Mouse (Mus musculus) heart, postnatal 0 days (tissue): Measurements from ENCODE around the gene Nfib. TPM values are rescaled to one million over a fixed set of nuclear protein-coding genes. Genes with fewer than 3 reads are reported as not detected.

Source experiments
- ATAC-seq: fragments of 200-750 bp; cut with Nextera tagmentation; 2 replicates; pipeline ENCODE4 v1.8.0; 2017; ENCODE audit warnings: low read depth, moderate number of reproducible peaks, moderate library complexity; ENCODE audit not compliant: insufficient read depth
- DNase-seq: peaks from one replicate; pipeline ENCODE4 v3.0.0-alpha.2; 2016; ENCODE audit warnings: low spot score
- H3K27ac ChIP-seq: fragments of 300-500 bp; sonication (generic); 2 replicates; pipeline ENCODE4 v1.5.1; 2014; ENCODE audit warnings: low read depth, mild to moderate bottlenecking
- H3K27me3 ChIP-seq: fragments of 300-500 bp; sonication (generic); 2 replicates; pipeline ENCODE4 v1.6.1; 2014; ENCODE audit warnings: low read length, mixed read lengths; ENCODE audit not compliant: control insufficient read depth, insufficient read depth
- H3K36me3 ChIP-seq: fragments of 300-500 bp; sonication (generic); replicated peaks from 2 replicates; pipeline ENCODE4 v1.6.1; 2014; ENCODE audit warnings: low read length, mixed read lengths; ENCODE audit not compliant: control insufficient read depth, insufficient read depth
- H3K4me1 ChIP-seq: fragments of 300-500 bp; sonication (generic); 2 replicates; pipeline ENCODE4 v1.6.1; 2014; ENCODE audit warnings: antibody characterized with exemption; ENCODE audit not compliant: control insufficient read depth, insufficient read depth
- H3K4me2 ChIP-seq: fragments of 300-500 bp; sonication (generic); 2 replicates; pipeline ENCODE4 v1.6.1; 2014; ENCODE audit warnings: low read depth, mild to moderate bottlenecking, low read length, moderate library complexity
- H3K4me3 ChIP-seq: fragments of 300-500 bp; sonication (generic); 2 replicates; pipeline ENCODE4 v1.5.1; 2014; ENCODE audit warnings: low read depth, low read length
- H3K9ac ChIP-seq: fragments of 300-500 bp; sonication (generic); replicated peaks from 2 replicates; pipeline ENCODE4 v1.6.1; 2014; ENCODE audit warnings: low read depth, low read length, mixed read lengths
- H3K9me3 ChIP-seq: fragments of 300-500 bp; sonication (generic); replicated peaks from 2 replicates; pipeline ENCODE4 v1.6.1; 2016; ENCODE audit warnings: low read length; ENCODE audit not compliant: control insufficient read depth
- CTCF ChIP-seq: IDR thresholded peaks from 2 replicates; pipeline ENCODE4 v1.5.1; 2016; ENCODE audit warnings: antibody characterized with exemption, control low read depth, low read depth
- EP300 ChIP-seq: IDR thresholded peaks from 2 replicates; pipeline ENCODE4 v1.6.1; 2016; ENCODE audit warnings: antibody characterized with exemption, low read depth
- WGBS: fragments of 180-500 bp; shearing (Covaris S2); extraction: QIAGEN DNeasy Blood & Tissue Kit; methylation state at CpG from one replicate; pipeline ENCODE4 v1.1.7; 2014; 5-methylcytosine and 5-hydroxymethylcytosine counted together
- polyA plus RNA-seq: library from polyadenylated mRNA; unstranded; fragments of >200 nt; fragmentation: Nextera tagmentation; extraction: Ambion mirVana; gene quantifications from 2 replicates; pipeline ENCODE4 v1.2.1, GENCODE M21; 2015
- total RNA-seq: library from RNA; depleted of rRNA; stranded (reverse); fragments of >200 nt; gene quantifications from 2 replicates; pipeline ENCODE4 v1.2.3, GENCODE M21; 2014; ENCODE audit warnings: low replicate concordance

Nfib gene
- total and polyA plus RNA-seq, 2 experiments from 2014 or later = 44.0 to 82.0 TPM

DNA sequence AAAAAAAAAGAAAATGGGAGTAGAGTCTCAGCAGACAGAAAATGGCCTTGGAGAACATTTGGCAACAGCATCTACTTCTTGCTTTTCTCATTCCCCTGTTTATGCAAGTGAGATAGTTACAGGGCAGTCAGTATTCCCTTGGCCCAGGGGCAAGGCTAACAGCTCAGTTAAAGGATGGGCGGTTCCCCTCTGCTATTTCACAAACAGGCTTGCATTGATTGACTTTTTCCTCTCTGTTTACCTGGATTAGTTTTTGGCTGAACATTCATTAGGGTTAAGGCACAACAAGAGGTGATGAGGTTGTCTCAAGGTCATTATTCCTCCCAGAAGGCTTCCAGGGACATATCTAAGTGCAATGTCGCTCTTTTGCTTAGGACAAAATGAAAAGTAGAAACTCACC lies 308.7 kb downstream of the Nfib start:
- no peak for TF ChIP-seq EP300
- TF ChIP-seq CTCF = no peak
- no peak overlapping the region for H3K27ac ChIP-seq
- H3K9ac ChIP-seq = no peak overlapping the region
- WGBS = 78% methylated on average over 2 of the region's 2 CpGs
- H3K4me1 ChIP-seq = peaks cover 45% of the 10 kb centered on the region
- H3K4me3 ChIP-seq = no peak overlapping the region
- no peaks in the 10 kb centered on the region for H3K27me3 ChIP-seq
- ATAC-seq (no peak), DNase-seq (no peak)
- no peaks in the 10 kb centered on the region for H3K36me3 ChIP-seq
- no peak overlapping the region for H3K4me2 ChIP-seq
- H3K9me3 ChIP-seq = no peaks in the 10 kb centered on the region

DNA sequence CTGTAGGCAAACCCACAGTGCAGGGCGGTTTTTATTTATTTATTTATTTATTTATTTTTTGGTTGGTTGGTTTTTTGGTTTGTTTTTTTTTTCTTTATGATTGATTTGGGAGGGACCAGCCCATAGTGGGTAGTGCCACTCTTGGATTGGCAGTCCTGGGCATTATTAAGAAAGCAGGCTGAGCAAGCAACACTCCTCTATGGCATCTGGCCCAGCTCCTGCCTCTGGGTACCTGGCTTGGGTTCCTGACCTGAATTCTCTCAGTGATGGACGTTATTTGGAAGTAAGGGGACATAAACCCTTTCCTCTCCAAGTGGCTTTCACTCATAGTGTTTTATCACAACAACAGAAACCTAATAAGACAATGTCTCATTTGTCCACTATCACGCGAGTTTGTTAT lies 309.5 kb downstream of the Nfib start:
- Histone ChIP-seq H3K4me2 (no peak overlapping the region), H3K27me3 (no peaks in the 10 kb centered on the region), H3K4me3 (no peak overlapping the region), H3K9ac (no peak overlapping the region), H3K27ac (no peak overlapping the region), H3K9me3 (no peaks in the 10 kb centered on the region), H3K36me3 (no peaks in the 10 kb centered on the region), H3K4me1 (peaks cover 45% of the 10 kb centered on the region)
- 78% methylated on average over 4 of the region's 4 CpGs for WGBS
- DNase-seq (no peak), ATAC-seq (no peak)
- TF ChIP-seq CTCF (no peak), EP300 (no peak)

DNA sequence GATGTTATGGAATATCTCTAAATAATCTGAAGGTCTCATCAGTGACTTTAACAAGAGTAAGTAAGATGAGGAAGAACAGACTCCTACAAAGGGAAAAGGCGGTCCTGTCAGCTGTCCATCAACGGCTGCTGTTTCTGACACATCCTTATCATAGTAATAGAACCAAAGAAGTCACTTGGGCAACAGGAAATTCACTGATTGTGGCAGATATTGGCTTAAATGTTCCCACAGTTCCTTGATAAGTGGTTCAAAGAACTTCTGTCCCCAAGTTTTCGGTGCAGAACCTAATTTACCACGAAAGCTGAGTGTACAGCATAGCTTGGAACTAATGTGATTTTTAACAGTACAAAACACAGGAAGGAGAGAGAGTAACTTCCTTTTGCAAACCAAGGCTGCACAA lies 311.2 kb downstream of the Nfib start:
- Histone ChIP-seq H3K9ac (no peak overlapping the region), H3K4me1 (peaks cover 37% of the 10 kb centered on the region), H3K27me3 (no peaks in the 10 kb centered on the region), H3K4me3 (no peak overlapping the region), H3K27ac (no peak overlapping the region), H3K4me2 (no peak overlapping the region), H3K9me3 (no peaks in the 10 kb centered on the region), H3K36me3 (0 out of 2 replicates have a peak, but pooled peaks cover 3% of the 10 kb centered on the region)
- WGBS = 32% methylated on average over 4 of the region's 4 CpGs
- DNase-seq = no peak
- no peak for ATAC-seq
- TF ChIP-seq CTCF (no peak), EP300 (no peak)

DNA sequence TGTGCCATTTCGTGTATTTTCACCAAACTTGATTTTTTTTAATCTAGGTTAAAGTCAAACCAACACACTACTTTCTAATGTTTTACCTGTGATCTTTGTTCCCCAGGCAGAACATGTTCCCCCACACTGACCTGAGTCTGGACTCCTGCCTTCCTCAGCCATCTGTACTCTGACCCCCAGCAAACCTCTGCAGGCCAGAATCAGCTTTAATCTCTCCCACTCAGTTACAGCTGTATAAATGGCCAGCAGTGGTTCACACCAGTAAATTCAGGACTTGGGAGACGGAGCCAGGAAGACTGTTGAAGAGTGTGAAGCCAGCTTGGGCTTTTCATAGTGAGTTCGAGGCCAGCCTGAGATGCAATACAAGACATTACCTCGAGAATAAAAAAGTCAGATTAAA lies 312.5 kb downstream of the Nfib start:
- no peaks in the 10 kb centered on the region for H3K9me3 ChIP-seq
- H3K4me2 ChIP-seq = no peak overlapping the region
- peak overlapping the region; percentile 32; the same call in 1 of the 2 replicates for H3K27ac ChIP-seq
- ATAC-seq (no peak), DNase-seq (no peak)
- H3K36me3 ChIP-seq = 0 out of 2 replicates have a peak, but pooled peaks cover 3% of the 10 kb centered on the region
- 68% methylated on average over 4 of the region's 4 CpGs for WGBS
- TF ChIP-seq EP300 (no peak), CTCF (no peak)
- no peak overlapping the region for H3K4me3 ChIP-seq
- H3K27me3 ChIP-seq = no peaks in the 10 kb centered on the region
- H3K9ac ChIP-seq = no peak overlapping the region
- peaks cover 36% of the 10 kb centered on the region for H3K4me1 ChIP-seq

DNA sequence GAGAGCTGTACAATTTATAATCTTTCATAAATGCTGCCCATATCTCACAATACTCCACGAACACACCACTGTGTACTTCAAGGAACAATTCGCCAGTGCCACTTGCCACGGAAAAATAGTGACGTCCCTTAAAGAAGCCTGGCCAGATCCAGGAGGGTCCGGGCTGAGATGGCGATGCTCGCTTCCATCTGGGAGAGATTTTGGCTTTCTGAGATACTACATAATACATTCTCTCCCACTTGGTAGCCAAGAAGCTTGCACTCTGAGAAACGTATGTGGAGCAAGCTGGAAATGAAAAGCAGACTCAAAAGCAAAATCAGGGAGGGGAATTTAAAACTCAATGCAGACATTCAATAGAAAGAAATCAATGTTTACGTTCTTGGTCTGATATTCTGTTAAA lies 313.1 kb downstream of the Nfib start:
- Histone ChIP-seq H3K27ac (no peak overlapping the region), H3K36me3 (0 out of 2 replicates have a peak, but pooled peaks cover 3% of the 10 kb centered on the region), H3K9ac (no peak overlapping the region), H3K4me1 (peaks cover 38% of the 10 kb centered on the region), H3K27me3 (no peaks in the 10 kb centered on the region), H3K4me3 (no peak overlapping the region), H3K9me3 (no peaks in the 10 kb centered on the region), H3K4me2 (no peak overlapping the region)
- TF ChIP-seq CTCF (no peak), EP300 (no peak)
- no peak for ATAC-seq
- 67% methylated on average over 9 of the region's 9 CpGs for WGBS
- DNase-seq = no peak
